Mouse (Mus musculus) MEL (cell line): Measurements from ENCODE around the gene Zfp507. TPM values are rescaled to one million over a fixed set of nuclear protein-coding genes. Genes with fewer than 3 reads are reported as not detected.

ENCODE experiments used
- DNase-seq: peaks from one replicate; pipeline ENCODE4 v3.0.0; 2011; ENCODE audit warnings: low read depth, low spot score
- H3K27ac ChIP-seq: 2 replicates; pipeline ENCODE4 v1.5.1; 2012; ENCODE audit warnings: low read depth, mild to moderate bottlenecking, control low read depth, low read length, moderate library complexity; ENCODE audit not compliant: control insufficient read depth
- H3K27me3 ChIP-seq, 2 experiments: fragments of 150-350 bp in 1 of 2; sonication (generic) in 1 of 2; 2 replicates each; pipeline ENCODE4 v1.6.1; 2012; ENCODE audit warnings: low read length in 2 of 2, mild to moderate bottlenecking in 2 of 2, improper control_type of control experiment in 1 of 2, moderate library complexity in 1 of 2; ENCODE audit not compliant: insufficient read depth in 2 of 2, control insufficient read depth in 1 of 2
- H3K36me3 ChIP-seq, 2 experiments: 2 replicates each; pipeline ENCODE4 v1.6.1; 2012 to 2014; ENCODE audit warnings: low read length in 2 of 2, improper control_type of control experiment in 1 of 2, inconsistent platforms in 1 of 2, mild to moderate bottlenecking in 1 of 2; ENCODE audit not compliant: insufficient read depth in 2 of 2, control insufficient read depth in 1 of 2
- H3K4me1 ChIP-seq, 2 experiments: fragments of 150-350 bp in 1 of 2; sonication (generic) in 1 of 2; 2 replicates each; pipeline ENCODE4 v1.6.1; 2012; ENCODE audit warnings: low read length in 2 of 2, improper control_type of control experiment in 1 of 2, mild to moderate bottlenecking in 1 of 2; ENCODE audit not compliant: insufficient read depth in 2 of 2, control insufficient read depth in 1 of 2
- H3K4me3 ChIP-seq, 2 experiments: fragments of 150-350 bp in 1 of 2; sonication (generic) in 1 of 2; 2 replicates each; pipeline ENCODE4 v1.5.1; 2012; ENCODE audit warnings: low read depth in 2 of 2, low read length in 2 of 2, mild to moderate bottlenecking in 2 of 2, moderate library complexity in 2 of 2, control low read depth in 1 of 2, improper control_type of control experiment in 1 of 2; ENCODE audit not compliant: control insufficient read depth in 1 of 2, insufficient read depth in 1 of 2
- H3K79me2 ChIP-seq: 2 replicates; pipeline ENCODE4 v1.6.1; 2012; ENCODE audit warnings: mild to moderate bottlenecking, low read length, moderate library complexity; ENCODE audit not compliant: control insufficient read depth, poor library complexity, insufficient read depth
- H3K9ac ChIP-seq: 2 replicates; pipeline ENCODE4 v1.6.1; 2012; ENCODE audit warnings: low read depth, mild to moderate bottlenecking, control low read depth, low read length, moderate library complexity; ENCODE audit not compliant: control insufficient read depth, poor library complexity, severe bottlenecking
- H3K9me3 ChIP-seq: fragments of 150-350 bp; sonication (generic); replicated peaks from 2 replicates; pipeline ENCODE4 v1.6.1; 2012; ENCODE audit warnings: mild to moderate bottlenecking, low read length, improper control_type of control experiment, moderate library complexity; ENCODE audit not compliant: insufficient read depth
- CHD1 ChIP-seq: IDR thresholded peaks from 2 replicates; pipeline ENCODE4 v1.6.1; 2012; ENCODE audit warnings: low read depth, mild to moderate bottlenecking, inconsistent platforms, low read length, improper control_type of control experiment
- CHD2 ChIP-seq: IDR thresholded peaks from 2 replicates; pipeline ENCODE4 v1.6.1; 2011; ENCODE audit warnings: low read length, improper control_type of control experiment
- EP300 ChIP-seq, 2 experiments: IDR thresholded peaks; 2 replicates each; pipeline ENCODE4 v1.6.1; 2011; ENCODE audit warnings: improper control_type of control experiment in 2 of 2, low read length in 2 of 2, low read depth in 1 of 2, mild to moderate bottlenecking in 1 of 2
- ETS1 ChIP-seq: IDR thresholded peaks from 2 replicates; pipeline ENCODE4 v1.6.1; 2012; ENCODE audit warnings: low read depth, mild to moderate bottlenecking, inconsistent platforms, low read length, improper control_type of control experiment, moderate library complexity
- GABPA ChIP-seq: IDR thresholded peaks from 2 replicates; pipeline ENCODE4 v1.6.1; 2012; ENCODE audit warnings: low read depth, mild to moderate bottlenecking, inconsistent platforms, low read length, improper control_type of control experiment, moderate library complexity
- HCFC1 ChIP-seq: IDR thresholded peaks from 2 replicates; pipeline ENCODE4 v1.6.1; 2012; ENCODE audit warnings: low read depth, mild to moderate bottlenecking, inconsistent platforms, low read length, improper control_type of control experiment, moderate library complexity
- JUND ChIP-seq: IDR thresholded peaks from 2 replicates; pipeline ENCODE4 v1.6.1; 2011; ENCODE audit warnings: low read depth, mild to moderate bottlenecking, improper control_type of control experiment, low read length
- KAT2A ChIP-seq: conservative IDR thresholded peaks from 2 replicates; pipeline ENCODE4 v1.6.1; 2012; ENCODE audit warnings: low read depth, low read length, improper control_type of control experiment, inconsistent platforms
- MAFK ChIP-seq: IDR thresholded peaks from 2 replicates; pipeline ENCODE4 v1.6.1; 2011; ENCODE audit warnings: low read depth, mild to moderate bottlenecking, low read length, improper control_type of control experiment, borderline replicate concordance
- MAZ ChIP-seq: IDR thresholded peaks from 2 replicates; pipeline ENCODE4 v1.6.1; 2012; ENCODE audit warnings: low read depth, mild to moderate bottlenecking, inconsistent platforms, low read length, improper control_type of control experiment
- MEF2A ChIP-seq: IDR thresholded peaks from 2 replicates; pipeline ENCODE4 v1.6.1; 2014; ENCODE audit warnings: low read depth, mild to moderate bottlenecking, inconsistent platforms, low read length, improper control_type of control experiment; ENCODE audit not compliant: poor library complexity, insufficient replicate concordance, severe bottlenecking; ENCODE audit errors: extremely low read depth
- NRF1 ChIP-seq: IDR thresholded peaks from 2 replicates; pipeline ENCODE4 v1.6.1; 2014; ENCODE audit warnings: low read depth, mild to moderate bottlenecking, inconsistent platforms, low read length, improper control_type of control experiment, moderate library complexity; ENCODE audit not compliant: poor library complexity, insufficient read depth, severe bottlenecking
- POLR2A ChIP-seq, 2 experiments: IDR thresholded peaks; 2 replicates each; pipeline ENCODE4 v1.6.1; 2011 to 2012; ENCODE audit warnings: low read length in 2 of 2, mild to moderate bottlenecking in 2 of 2, control low read depth in 1 of 2, improper control_type of control experiment in 1 of 2, low read depth in 1 of 2, moderate library complexity in 1 of 2; ENCODE audit not compliant: control insufficient read depth in 1 of 2, insufficient read depth in 1 of 2, poor library complexity in 1 of 2
- POLR2AphosphoS2 ChIP-seq: IDR thresholded peaks from 2 replicates; pipeline ENCODE4 v1.6.1; 2011; ENCODE audit warnings: low read length, improper control_type of control experiment
- RCOR1 ChIP-seq: IDR thresholded peaks from 2 replicates; pipeline ENCODE4 v1.6.1; 2012; ENCODE audit warnings: low read depth, mild to moderate bottlenecking, inconsistent platforms, low read length, improper control_type of control experiment
- SIN3A ChIP-seq: IDR thresholded peaks from 2 replicates; pipeline ENCODE4 v1.6.1; 2012; ENCODE audit warnings: low read length, improper control_type of control experiment, inconsistent platforms
- SMC3 ChIP-seq: IDR thresholded peaks from 2 replicates; pipeline ENCODE4 v1.6.1; 2011; ENCODE audit warnings: low read depth, low read length, improper control_type of control experiment
- UBTF ChIP-seq: IDR thresholded peaks from 2 replicates; pipeline ENCODE4 v1.6.1; 2012; ENCODE audit warnings: low read depth, mild to moderate bottlenecking, inconsistent platforms, low read length, improper control_type of control experiment, moderate library complexity, borderline replicate concordance; ENCODE audit not compliant: insufficient read depth
- ZMIZ1 ChIP-seq: IDR thresholded peaks from 2 replicates; pipeline ENCODE4 v1.6.1; 2012; ENCODE audit warnings: low read depth, mild to moderate bottlenecking, inconsistent platforms, low read length, improper control_type of control experiment, moderate library complexity
- polyA plus RNA-seq, 2 experiments: library from polyadenylated mRNA; stranded (reverse) in 1 of 2; unstranded in 1 of 2; fragments of >175 nt in 1 of 2; fragments of >200 nt in 1 of 2; gene quantifications; 2 replicates each; pipeline versions ENCODE4 v1.2.1 to v1.2.4; 2012; ENCODE audit warnings: low replicate concordance in 2 of 2, low read depth in 1 of 2; ENCODE audit not compliant: insufficient read length in 2 of 2, insufficient read depth in 1 of 2, missing spikeins in 1 of 2
- total RNA-seq: library from RNA; depleted of rRNA; stranded (reverse); fragments of 300-350 nt; gene quantifications from 2 replicates; pipeline ENCODE4 v1.2.3, GENCODE M21; 2012

The Zfp507 gene
- total and polyA plus RNA-seq, 3 experiments, result 16.4 to 67.2 (median 17.7) TPM

GRCm38 (mm10) chr7:35745281-35745702, 57.5 kb downstream of the Zfp507 start:
- no peak overlapping the region for H3K4me3 ChIP-seq
- no peaks in the 10 kb centered on the region for H3K4me1 ChIP-seq
- TF ChIP-seq MEF2A (no peak), NRF1 (no peak), MAFK (no peak), GABPA (no peak), POLR2A (IDR thresholded peaks at IDR 0.05; ENCODE audit: control insufficient read depth in 1 of 2, insufficient read depth in 1 of 2, low read depth in 1 of 2, low read length in 2 of 2, poor library complexity in 1 of 2) (no peak), RCOR1 (no peak), MAZ (no peak)
- no peaks in the 10 kb centered on the region for H3K79me2 ChIP-seq
- no peak overlapping the region for H3K9ac ChIP-seq
- H3K27me3 ChIP-seq, result no peaks in the 10 kb centered on the region
- no peaks in the 10 kb centered on the region for H3K36me3 ChIP-seq
- H3K9me3 ChIP-seq, result no peaks in the 10 kb centered on the region
- H3K27ac ChIP-seq, result no peak overlapping the region
- no peak for DNase-seq

GRCm38 (mm10) chr7:35744771-35745170, 58.0 kb downstream of the Zfp507 start:
- TF ChIP-seq MAFK (no peak), ETS1 (no peak), HCFC1 (no peak), ZMIZ1 (no peak), UBTF (no peak), CHD2 (no peak), POLR2AphosphoS2 (no peak), CHD1 (no peak), KAT2A (no peak), POLR2A (IDR thresholded peaks at IDR 0.05; ENCODE audit: control insufficient read depth in 1 of 2, insufficient read depth in 1 of 2, low read depth in 1 of 2, low read length in 2 of 2, poor library complexity in 1 of 2) (no peak), SIN3A (no peak), SMC3 (no peak), JUND (no peak), EP300 (IDR thresholded peaks at IDR 0.05; ENCODE audit: low read depth in 1 of 2, low read length in 2 of 2) (no peak)
- DNase-seq, result no peak
- H3K4me3 ChIP-seq, result no peak overlapping the region
- no peaks in the 10 kb centered on the region for H3K27me3 ChIP-seq
- H3K79me2 ChIP-seq, result no peaks in the 10 kb centered on the region
- no peak overlapping the region for H3K9ac ChIP-seq
- no peak overlapping the region for H3K27ac ChIP-seq
- H3K36me3 ChIP-seq, result no peaks in the 10 kb centered on the region
- no peaks in the 10 kb centered on the region for H3K4me1 ChIP-seq
- no peaks in the 10 kb centered on the region for H3K9me3 ChIP-seq
